Mouse (Mus musculus) left cerebral cortex, adult 11 months (tissue): ENCODE results near the gene Anp32a.

Experiments used
- DNase-seq: peaks from one replicate; pipeline ENCODE4 v3.0.0; 2022; ENCODE audit warnings: low spot score

Gene Anp32a

DNA sequence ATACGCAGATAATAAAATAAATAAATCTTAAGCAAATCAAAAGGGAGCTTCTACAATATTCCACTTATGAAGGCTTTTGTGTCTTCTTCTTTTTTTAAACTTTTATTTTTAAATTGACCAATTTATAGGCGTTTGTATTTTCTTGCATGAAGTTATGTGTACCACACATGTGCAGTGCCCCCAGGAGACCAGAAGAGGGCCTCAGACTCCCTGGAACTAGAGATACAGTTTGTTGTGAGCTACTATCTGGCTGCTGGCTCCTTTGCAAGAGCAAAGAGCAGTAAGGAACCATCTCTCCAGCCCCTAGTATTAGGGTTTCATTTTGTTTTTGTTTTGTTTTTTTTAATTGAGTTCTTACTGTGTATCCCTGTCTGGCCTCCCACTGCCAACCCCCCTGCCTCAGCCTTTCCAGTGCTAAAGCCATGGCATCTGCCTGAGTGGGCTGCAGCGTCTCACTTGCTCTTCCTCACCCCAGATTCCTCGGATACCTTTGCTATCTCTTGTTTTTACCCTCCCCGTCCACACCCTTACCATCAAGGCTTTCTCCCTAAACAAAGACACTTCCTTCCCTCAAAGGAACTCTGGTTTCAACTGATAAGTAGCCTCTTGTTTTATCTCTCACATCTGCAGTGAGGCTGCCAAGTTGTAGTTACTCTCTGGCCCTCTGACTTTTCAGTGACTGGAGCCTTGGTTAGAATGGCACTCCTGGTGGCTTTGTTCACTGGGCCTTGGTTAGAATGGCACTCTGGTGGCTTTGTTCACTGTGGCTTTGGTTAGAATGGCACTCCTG lies 66.5 kb downstream of the Anp32a start:
- DNase-seq = no peak

DNA sequence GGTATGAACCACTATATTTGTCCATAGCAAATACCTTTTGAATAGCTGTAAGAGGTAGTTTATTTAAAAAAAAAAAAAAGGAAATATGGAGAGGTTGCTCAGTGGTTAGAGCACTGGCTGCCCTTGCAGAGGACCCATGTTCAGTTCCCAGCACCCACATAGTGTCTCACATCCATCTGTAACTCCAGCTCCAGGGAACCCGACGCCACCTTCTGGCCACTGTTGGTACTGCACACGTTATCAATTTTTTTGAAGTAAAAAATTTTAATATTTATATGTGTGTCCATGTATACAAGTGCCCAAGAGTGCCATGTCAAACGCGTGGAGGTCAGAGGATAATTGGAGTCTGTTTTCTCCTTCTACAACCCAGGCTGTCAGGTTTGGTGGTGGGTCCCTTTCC lies 77.6 kb downstream of the Anp32a start:
- no peak for DNase-seq

GRCm38 (mm10) chr9:62420261-62420917 lies 79.3 kb downstream of the Anp32a start:
- no peak for DNase-seq

DNA sequence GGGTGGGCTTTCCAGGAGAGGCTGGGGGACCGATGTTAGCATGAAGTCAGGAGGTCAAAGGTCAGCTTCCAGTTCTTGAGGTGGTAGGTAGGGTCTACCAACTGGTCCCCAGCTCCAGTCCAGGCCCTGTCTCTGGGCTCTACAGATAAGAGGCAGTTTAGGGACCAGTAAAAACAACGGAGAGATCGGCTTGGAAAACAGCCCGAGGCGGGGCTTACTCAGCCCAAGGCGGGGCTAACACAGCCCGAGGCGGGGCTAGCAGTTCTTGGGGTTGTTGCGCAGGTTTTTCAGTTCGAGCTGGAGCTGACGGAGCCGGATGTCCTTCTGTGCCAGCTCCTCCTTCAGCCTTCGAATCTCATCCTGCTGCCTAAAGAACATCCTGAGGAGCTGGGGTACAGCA lies 79.9 kb downstream of the Anp32a start:
- DNase-seq = no peak

GRCm38 (mm10) chr9:62421911-62422310 lies 80.8 kb downstream of the Anp32a start:
- DNase-seq = no peak

GRCm38 (mm10) chr9:62422926-62423325 lies 81.8 kb downstream of the Anp32a start:
- no peak for DNase-seq

DNA sequence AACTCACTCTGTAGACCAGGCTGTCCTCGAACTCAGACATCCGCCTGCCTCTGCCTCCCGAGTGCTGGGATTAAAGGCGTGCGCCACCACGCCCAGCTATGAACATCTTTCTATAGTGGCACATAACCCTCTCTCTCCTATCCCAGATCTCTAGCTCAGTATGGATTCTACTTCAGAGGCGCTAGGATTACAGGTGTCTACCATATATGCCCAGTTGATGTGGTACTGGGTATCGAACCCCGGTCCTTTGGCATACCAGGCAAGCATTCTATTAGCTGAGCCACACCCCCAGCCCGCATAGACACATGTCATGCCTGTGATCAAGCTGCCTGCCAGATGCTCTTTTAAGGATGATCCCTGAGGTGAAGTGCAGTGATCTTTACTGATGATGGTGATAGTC lies 82.8 kb downstream of the Anp32a start:
- no peak for DNase-seq

DNA sequence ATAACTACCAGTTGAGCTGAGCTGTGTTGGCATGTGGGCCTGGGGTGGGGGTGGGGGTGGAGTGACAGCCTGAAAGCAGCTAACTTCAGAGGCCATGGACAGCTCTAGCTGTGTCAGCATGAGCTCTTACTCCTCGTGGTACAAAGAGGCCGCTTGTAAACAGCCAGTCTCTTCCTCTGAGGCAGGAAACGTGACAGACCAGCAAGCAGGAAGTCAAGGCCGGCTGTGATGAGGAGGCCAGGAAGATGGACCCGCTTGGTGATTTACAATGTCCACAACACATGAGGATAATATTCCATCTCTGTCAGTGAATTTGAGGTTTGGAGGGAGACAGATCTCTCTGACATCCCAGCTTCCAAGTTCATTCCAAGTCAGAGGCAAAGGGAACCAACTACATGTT lies 84.2 kb downstream of the Anp32a start:
- DNase-seq = no peak

GRCm38 (mm10) chr9:62426021-62426420 lies 84.9 kb downstream of the Anp32a start:
- no peak for DNase-seq

GRCm38 (mm10) chr9:62426531-62426930 lies 85.4 kb downstream of the Anp32a start:
- DNase-seq = no peak

DNA sequence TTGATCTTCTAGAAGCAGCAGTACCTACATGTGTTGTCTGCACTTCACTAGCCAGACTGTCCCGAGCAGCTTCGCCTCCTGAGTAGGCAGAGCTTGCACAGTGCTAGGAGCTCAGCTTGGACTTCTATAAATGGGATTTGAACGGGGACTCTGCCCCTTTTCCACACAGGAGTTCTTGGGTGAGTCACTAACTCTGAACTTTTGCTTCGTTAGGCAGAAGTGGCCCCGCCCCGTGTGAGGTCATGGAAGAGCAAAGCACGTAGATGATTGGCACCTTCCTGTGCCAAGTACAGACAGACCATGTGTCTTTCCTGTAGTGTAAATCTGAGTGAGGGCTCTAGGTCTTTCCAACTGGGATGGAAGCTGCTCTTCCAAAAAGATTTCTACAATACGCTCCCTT lies 85.9 kb downstream of the Anp32a start:
- DNase-seq = no peak
